Mouse (Mus musculus) monocyte, adult 2 months (primary cell): ENCODE data around the gene Rap1gap2.

Experiments
- DNase-seq, 2 experiments: peaks; one replicate each; pipeline ENCODE4 v3.0.0; 2022; ENCODE audit warnings: low spot score in 2 of 2, low read depth in 1 of 2

Gene Rap1gap2

GRCm38 (mm10) chr11:74337931-74338330 lies 272.8 kb downstream of the Rap1gap2 start, which contains the start of gene Olfr410:
Gene Olfr410 (minus strand): TSS chr11:74338031.
- no peak for DNase-seq
